Comparison of ENCODE assay signal across 16 mouse cellular contexts in genomic region chr16:33947664-33948571, GRCm38 (mm10). TPM values are rescaled to one million over a fixed set of nuclear protein-coding genes. Genes with fewer than 3 reads are reported as not detected.
A peak's percentile ranks its signal among the peaks of the same experiment; 100 is the strongest.
DNase-seq lines count a peak whose midpoint lies in the region; ATAC-seq and TF ChIP-seq lines count a peak whose summit lies in the region.
"Had no signal": no experiment of that assay in that cellular context is flagged by ENCODE, and none has a peak within 500 bp of the region (broad histone marks: within the 10 kb centered on the region; RNA-seq: fewer than 3 reads in every experiment).

No protein-coding gene starts in this region.

- no peak overlapping the region for H3K4me3 ChIP-seq in heart, embryonic 13.5 days
- no peak overlapping the region for H3K4me3 ChIP-seq in heart, embryonic 10.5 days
- H3K4me3 ChIP-seq in CH12.LX (replicated peaks in 1 of 3; ENCODE audit: low read depth in 2 of 3, low read length in 2 of 3, poor library complexity in 1 of 3) = no peak overlapping the region
- no peak overlapping the region for H3K4me3 ChIP-seq in liver, embryonic 14.5 days (ENCODE audit: insufficient read depth in 1 of 2, low read depth in 2 of 2, low read length in 2 of 2)
- H3K4me3 ChIP-seq in gastrocnemius, adult 2 months = no peak overlapping the region
- H3K4me3 ChIP-seq in thymus, adult 2 months (ENCODE audit: control insufficient read depth, insufficient read depth, low read length) = no peak overlapping the region
- H3K4me3 ChIP-seq: heart, embryonic 15.5 days; hindbrain, embryonic 12.5 days; intestine, embryonic 15.5 days; neural tube, embryonic 13.5 days had no signal

- no peaks in the 10 kb centered on the region for H3K9me3 ChIP-seq in heart, embryonic 13.5 days
- H3K9me3 ChIP-seq in heart, embryonic 10.5 days = no peaks in the 10 kb centered on the region
- no peaks in the 10 kb centered on the region for H3K9me3 ChIP-seq in CH12.LX (replicated peaks; ENCODE audit: low read length)
- no peaks in the 10 kb centered on the region for H3K9me3 ChIP-seq in liver, embryonic 14.5 days (ENCODE audit: control insufficient read depth, low read length)
- H3K9me3 ChIP-seq: heart, embryonic 15.5 days; hindbrain, embryonic 12.5 days; intestine, embryonic 15.5 days; neural tube, embryonic 13.5 days had no signal

- H3K27me3 ChIP-seq in heart, embryonic 13.5 days (replicated peaks) = no peaks in the 10 kb centered on the region
- H3K27me3 ChIP-seq in heart, embryonic 10.5 days (ENCODE audit: insufficient read depth, poor library complexity, severe bottlenecking) = no peaks in the 10 kb centered on the region
- H3K27me3 ChIP-seq in CH12.LX (replicated peaks) = no peaks in the 10 kb centered on the region
- H3K27me3 ChIP-seq in liver, embryonic 14.5 days (ENCODE audit: control insufficient read depth, insufficient read depth, low read length) = no peaks in the 10 kb centered on the region
- H3K27me3 ChIP-seq in thymus, adult 2 months (ENCODE audit: control insufficient read depth, insufficient read depth, low read length) = no peaks in the 10 kb centered on the region
- H3K27me3 ChIP-seq: heart, embryonic 15.5 days; hindbrain, embryonic 12.5 days; intestine, embryonic 15.5 days; neural tube, embryonic 13.5 days had no signal

- H3K4me2 ChIP-seq in heart, embryonic 13.5 days = no peak overlapping the region
- no peak overlapping the region for H3K4me2 ChIP-seq in CH12.LX (ENCODE audit: insufficient read depth, low read depth, poor library complexity, severe bottlenecking)
- no peak overlapping the region for H3K4me2 ChIP-seq in liver, embryonic 14.5 days (ENCODE audit: low read depth)
- H3K4me2 ChIP-seq: heart, embryonic 15.5 days; hindbrain, embryonic 12.5 days; intestine, embryonic 15.5 days; neural tube, embryonic 13.5 days had no signal

- no peak for TF ChIP-seq EP300 in CH12.LX (IDR thresholded peaks at IDR 0.05; ENCODE audit: low read length)
- TF ChIP-seq EP300 in liver, embryonic 14.5 days (IDR thresholded peaks at IDR 0.05; ENCODE audit: low read depth) = no peak

- 0 out of 2 replicates have a peak overlapping the region, but pooled peaks have one; percentile 14 for H3K9ac ChIP-seq in heart, embryonic 13.5 days
- H3K9ac ChIP-seq in CH12.LX (ENCODE audit: insufficient read depth, low read depth) = no peak overlapping the region
- no peak overlapping the region for H3K9ac ChIP-seq in liver, embryonic 14.5 days (replicated peaks)
- H3K9ac ChIP-seq: heart, embryonic 15.5 days; hindbrain, embryonic 12.5 days; intestine, embryonic 15.5 days; neural tube, embryonic 13.5 days had no signal

- H3K27ac ChIP-seq in heart, embryonic 13.5 days (replicated peaks) = no peak overlapping the region; the same call in 1 of the 2 replicates
- no peak overlapping the region for H3K27ac ChIP-seq in heart, embryonic 10.5 days
- no peak overlapping the region for H3K27ac ChIP-seq in CH12.LX (ENCODE audit: insufficient read depth, low read depth)
- no peak overlapping the region for H3K27ac ChIP-seq in liver, embryonic 14.5 days
- no peak overlapping the region for H3K27ac ChIP-seq in gastrocnemius, adult 2 months
- no peak overlapping the region for H3K27ac ChIP-seq in thymus, adult 2 months (ENCODE audit: control insufficient read depth, insufficient read depth, low read length)
- H3K27ac ChIP-seq: heart, embryonic 15.5 days; hindbrain, embryonic 12.5 days; intestine, embryonic 15.5 days; neural tube, embryonic 13.5 days had no signal

- H3K36me3 ChIP-seq in heart, embryonic 13.5 days = peaks cover 31% of the 10 kb centered on the region
- peaks cover 15% of the 10 kb centered on the region; the same call in 1 of the 2 replicates for H3K36me3 ChIP-seq in heart, embryonic 10.5 days
- H3K36me3 ChIP-seq in CH12.LX (replicated peaks in 1 of 2; ENCODE audit: control insufficient read depth in 1 of 2, insufficient read depth in 1 of 2, low read length in 1 of 2) = peaks cover 2 to 18% of the 10 kb centered on the region in 2 experiments
- no peaks in the 10 kb centered on the region for H3K36me3 ChIP-seq in liver, embryonic 14.5 days (replicated peaks; ENCODE audit: control insufficient read depth, insufficient read depth, low read depth)
- no peaks in the 10 kb centered on the region for H3K36me3 ChIP-seq in thymus, adult 2 months (ENCODE audit: control insufficient read depth, insufficient read depth, low read length)
- H3K36me3 ChIP-seq: intestine, embryonic 15.5 days; neural tube, embryonic 13.5 days had no signal

- DNase-seq in heart, embryonic 10.5 days (ENCODE audit: low spot score) = no peak
- peak; percentile 71 for DNase-seq in CH12.LX (ENCODE audit: extremely low read depth)
- peak; percentile 46 for DNase-seq in brain, adult 2 months (ENCODE audit: low read depth, low spot score)
- DNase-seq in liver, embryonic 14.5 days (ENCODE audit: low read depth in 3 of 3, low spot score in 3 of 3) = no peak
- DNase-seq in gastrocnemius, adult 2 months = no peak
- DNase-seq in thymus, adult 2 months = no peak
- DNase-seq in gastrocnemius, adult 18-20 months (ENCODE audit: low spot score) = no peak
- DNase-seq: adrenal gland, adult 8-10 months; layer of hippocampus, postnatal 36 days; thymus, postnatal 36 days had no signal

- peaks cover 45% of the 10 kb centered on the region for H3K4me1 ChIP-seq in heart, embryonic 13.5 days
- H3K4me1 ChIP-seq in heart, embryonic 10.5 days = peaks cover 28% of the 10 kb centered on the region
- peaks cover 4 to 26% of the 10 kb centered on the region in 2 experiments for H3K4me1 ChIP-seq in CH12.LX (ENCODE audit: control insufficient read depth in 1 of 2, insufficient read depth in 2 of 2)
- H3K4me1 ChIP-seq in liver, embryonic 14.5 days (replicated peaks; ENCODE audit: control insufficient read depth in 2 of 2, insufficient read depth in 2 of 2, low read length in 1 of 2) = peaks cover 0 to 18% of the 10 kb centered on the region in 2 experiments; a peak in 3 of 4 replicates
- no peaks in the 10 kb centered on the region for H3K4me1 ChIP-seq in thymus, adult 2 months (replicated peaks; ENCODE audit: control insufficient read depth, insufficient read depth, low read length)

- dilution Hi-C loops in CH12.LX (cut with MboI; ENCODE audit: extremely low pct_ligation_motif_present, extremely low pct_unique_long_range_greater_than_20kb, low sequenced_read_pairs) = no loop called here

- no peak for TF ChIP-seq POLR2A in CH12.LX (IDR thresholded peaks at IDR 0.05; ENCODE audit: low read depth, low read length)
- no peak for TF ChIP-seq POLR2A in thymus, adult 2 months (IDR thresholded peaks at IDR 0.05; ENCODE audit: control insufficient read depth, extremely low read depth, insufficient read depth, low read length, poor library complexity)

- intact Hi-C loops in gastrocnemius, adult 2 months (cut with DNase I) = loop anchor here (5.0 kb wide), 1 partner anchor 41 kb away; no protein-coding TSS in a partner anchor

- TF ChIP-seq CTCF in CH12.LX (conservative IDR thresholded peaks at IDR 0.05 in 1 of 2, IDR thresholded peaks at IDR 0.05 in 1 of 2; ENCODE audit: low read depth in 2 of 2, low read length in 2 of 2) = no peak
- no peak for TF ChIP-seq CTCF in liver, embryonic 14.5 days (IDR thresholded peaks at IDR 0.05; ENCODE audit: low read depth)
- no peak for TF ChIP-seq CTCF in gastrocnemius, adult 2 months (IDR thresholded peaks at IDR 0.05)
- no peak for TF ChIP-seq CTCF in thymus, adult 2 months (IDR thresholded peaks at IDR 0.05; ENCODE audit: borderline replicate concordance, control insufficient read depth, extremely low read depth, insufficient read depth, low read length, poor library complexity)

- in situ Hi-C loops in CH12.LX (cut with MboI; ENCODE audit: low pct_ligation_motif_present, low pct_unique_long_range_greater_than_20kb, low sequenced_read_pairs) = no loop called here

- no peak for ATAC-seq in heart, embryonic 13.5 days (ENCODE audit: extremely low read depth, insufficient number of reproducible peaks, low FRiP score, low TSS enrichment)
- peak; percentile 41 for ATAC-seq in liver, embryonic 14.5 days (ENCODE audit: insufficient read depth)
- ATAC-seq: CD4-positive, CD25-positive, alpha-beta regulatory T cell, adult 4 months; intestine, embryonic 15.5 days had no signal

- no peaks in the 10 kb centered on the region for H3K79me2 ChIP-seq in CH12.LX (replicated peaks; ENCODE audit: control insufficient read depth, extremely low read depth, insufficient read depth, poor library complexity, severe bottlenecking)

- WGBS in heart, embryonic 13.5 days = 82% methylated on average over 17 of the region's 17 CpGs
- 81% methylated on average over 17 of the region's 17 CpGs for WGBS in heart, embryonic 10.5 days
- 64% methylated on average over 17 of the region's 17 CpGs for WGBS in liver, embryonic 14.5 days (ENCODE audit: insufficient replicate concordance)
- WGBS in thymus, adult 2 months = 94% methylated on average over 17 of the region's 17 CpGs

- no peak for TF ChIP-seq RAD21 in CH12.LX (IDR thresholded peaks at IDR 0.05; ENCODE audit: low read depth, low read length)

TF ChIP-seq in CH12.LX, 34 proteins besides CTCF, POLR2A, EP300 and RAD21:
- TF ChIP-seq JUND (conservative IDR thresholded peaks at IDR 0.05; ENCODE audit: low read depth, low read length) = no peak
- TF ChIP-seq NRF1 (IDR thresholded peaks at IDR 0.05; ENCODE audit: low read depth, low read length) = peak; percentile 69
- peak; percentile 55 for TF ChIP-seq USF1 (IDR thresholded peaks at IDR 0.05; ENCODE audit: low read depth, low read length)
- TF ChIP-seq ETS1 (conservative IDR thresholded peaks at IDR 0.05; ENCODE audit: low read depth, low read length) = peak; percentile 33; the same call in 1 of the 2 replicates
- no peak; the same call in 1 of the 2 replicates for TF ChIP-seq IRF4 (IDR thresholded peaks at IDR 0.05; ENCODE audit: low read depth, low read length)
- TF ChIP-seq MAZ (IDR thresholded peaks at IDR 0.05; ENCODE audit: low read depth, low read length) = peak; percentile 36; the same call in 1 of the 2 replicates
- no peak for TF ChIP-seq PAX5 (IDR thresholded peaks at IDR 0.05; ENCODE audit: low read length)
TF ChIP-seq in CH12.LX: peak in this region for 4.

RNA-seq across cellular contexts. Expression of gene Umps, which starts 18.9 kb away (rescaled TPM):
- polyA plus RNA-seq in heart, embryonic 13.5 days (2015; fragmentation: Nextera tagmentation; extraction: Ambion mirVana) = 32.9 and 33.4 TPM in 2 replicates
- 52.2 and 76.3 TPM in 2 replicates for polyA plus RNA-seq in heart, embryonic 10.5 days (2016; fragmentation: Nextera tagmentation; extraction: Ambion mirVana)
- 115 and 161 TPM in 2 replicates for total RNA-seq in CH12.LX (2012; rRNA removed)
- 165 and 173 TPM in 2 replicates for total RNA-seq in CH12.LX (2014; rRNA removed)
- polyA plus RNA-seq in CH12.LX (2012; ENCODE audit: insufficient read length, low read depth) = 155 and 161 TPM in 2 replicates
- 15.2 and 23.7 TPM in 2 replicates for polyA plus RNA-seq in liver, embryonic 14.5 days (2012; rRNA removed)
- polyA plus RNA-seq in liver, embryonic 14.5 days (2014; fragmentation: Nextera tagmentation; extraction: Ambion mirVana) = 38.9 and 40.2 TPM in 2 replicates
- total RNA-seq in gastrocnemius, adult 2 months (2021) = 1 to 10 TPM; 5.3 to 7.3 TPM
- polyA plus RNA-seq in thymus, adult 2 months (2012; rRNA removed) = 14.7 and 18.6 TPM in 2 replicates
- 1 to 10 TPM; 5.8 to 6.8 TPM for total RNA-seq in gastrocnemius, adult 18-20 months (2021)

Comparison
In these comparisons a context has a peak if more than half of its experiments do, and no peak if none do; other contexts are left out.
1. DNase-seq: peak in CH12.LX (single experiment) and brain, adult 2 months (single experiment); none in heart, embryonic 10.5 days (single experiment), liver, embryonic 14.5 days (0 of 3), gastrocnemius, adult 2 months (single experiment), thymus, adult 2 months (single experiment) and gastrocnemius, adult 18-20 months (single experiment).